Mouse (Mus musculus): ENCODE results near the gene Nutm2. TPM values are rescaled to one million over a fixed set of nuclear protein-coding genes. Genes with fewer than 3 reads are reported as not detected.
"Not testable (repeated sequence)": the region's sequence is repeated elsewhere in the genome, so short reads cannot be mapped to it uniquely, and the experiment has no call there.

Gene Nutm2
- polyA plus RNA-seq, 1 experiment from 2014 or later: not detected

- H3K4me3 ChIP-seq (replicated peaks): peak overlapping the region; percentile 33
- no peak for ATAC-seq (ENCODE audit: insufficient number of reproducible peaks, insufficient read depth, low FRiP score, low TSS enrichment, low read depth)
- H3K27ac ChIP-seq: no peak overlapping the region
- H3K4me1 ChIP-seq (replicated peaks): no peaks in the 10 kb centered on the region
- no peaks in the 10 kb centered on the region for H3K9me3 ChIP-seq
- H3K4me2 ChIP-seq: peak overlapping the region; percentile 54
- no peak overlapping the region for H3K9ac ChIP-seq (replicated peaks)
- no peaks in the 10 kb centered on the region for H3K27me3 ChIP-seq
- WGBS: 29% methylated on average over 27 of the region's 27 CpGs
- no peaks in the 10 kb centered on the region for H3K36me3 ChIP-seq
Observed at GRCm38 (mm10) chr13:50464621-50465562, 2.2 kb upstream of the Nutm2 start.

- H3K27ac ChIP-seq; H3K4me1 ChIP-seq (replicated peaks); H3K9ac ChIP-seq (replicated peaks); H3K9me3 ChIP-seq; H3K36me3 ChIP-seq; H3K4me3 ChIP-seq (replicated peaks); ATAC-seq (ENCODE audit: insufficient number of reproducible peaks, insufficient read depth, low FRiP score, low TSS enrichment, low read depth); H3K27me3 ChIP-seq; H3K4me2 ChIP-seq: not testable (repeated sequence)
Observed at GRCm38 (mm10) chr13:50488510-50488909, 21.4 kb downstream of the Nutm2 start.

GRCm38 (mm10) chr13:50510470-50511343 lies 43.6 kb downstream of the Nutm2 start:
- not testable (repeated sequence) for H3K4me3 ChIP-seq (replicated peaks); H3K27ac ChIP-seq; H3K4me1 ChIP-seq (replicated peaks); H3K9me3 ChIP-seq; H3K27me3 ChIP-seq; H3K36me3 ChIP-seq; ATAC-seq (ENCODE audit: insufficient number of reproducible peaks, insufficient read depth, low FRiP score, low TSS enrichment, low read depth); H3K9ac ChIP-seq (replicated peaks); H3K4me2 ChIP-seq
- 88% methylated on average over 9 of the region's 9 CpGs for WGBS

Other genes with a start within 250 kb of the Nutm2 start
- not detected in 2 replicates for gene Gm906, start 217.0 kb upstream of the Nutm2 start, polyA plus RNA-seq (2016; fragmentation: Nextera tagmentation; extraction: Ambion mirVana)
- 31.3 and 42.0 TPM in 2 replicates for gene Fbxw17, start 49.4 kb upstream of the Nutm2 start, polyA plus RNA-seq (2016; fragmentation: Nextera tagmentation; extraction: Ambion mirVana)
- gene Gm47429, start 23.4 kb upstream of the Nutm2 start, polyA plus RNA-seq (2016; fragmentation: Nextera tagmentation; extraction: Ambion mirVana): not detected in 2 replicates
- not detected in 2 replicates for gene Gm904, start 175.9 kb downstream of the Nutm2 start, polyA plus RNA-seq (2016; fragmentation: Nextera tagmentation; extraction: Ambion mirVana)
- gene Gm8765, start 231.0 kb downstream of the Nutm2 start, polyA plus RNA-seq (2016; fragmentation: Nextera tagmentation; extraction: Ambion mirVana): not detected in 2 replicates

All from limb, embryonic 12.5 days (tissue).